In the genomic region with DNA sequence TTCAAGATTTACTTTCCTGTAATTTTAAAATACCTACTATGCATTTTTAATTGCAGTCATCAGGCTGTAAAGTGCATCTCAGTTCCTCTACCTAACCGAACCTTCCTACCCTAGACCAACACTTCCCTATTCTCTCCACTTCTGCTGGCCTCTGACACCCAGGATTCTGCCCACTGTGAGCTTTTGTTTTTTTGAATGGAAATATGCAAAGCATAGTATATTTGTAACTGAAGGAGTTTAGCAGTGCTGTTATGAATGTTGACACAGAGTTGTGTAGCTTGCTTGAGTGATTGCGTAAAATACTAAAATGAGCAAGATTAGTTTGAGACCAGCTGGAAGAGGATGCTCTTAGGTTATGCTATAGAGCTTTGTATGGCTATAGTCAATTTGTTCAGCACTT, we compare ENCODE assay signal across 36 mouse cellular contexts. TPM values are rescaled to one million over a fixed set of nuclear protein-coding genes. Genes with fewer than 3 reads are reported as not detected.
DNase-seq lines count a peak whose midpoint lies in the region; ATAC-seq and TF ChIP-seq lines count a peak whose summit lies in the region.
"Had no signal": no experiment of that assay in that cellular context is flagged by ENCODE, and none has a peak within 500 bp of the region (broad histone marks: within the 10 kb centered on the region; RNA-seq: fewer than 3 reads in every experiment).

No protein-coding gene starts in this region.

- dilution Hi-C loops in CH12.LX (cut with MboI; ENCODE audit: extremely low pct_ligation_motif_present, extremely low pct_unique_long_range_greater_than_20kb, low sequenced_read_pairs): no loop called here

- H3K36me3 ChIP-seq in lung, postnatal 0 days (ENCODE audit: insufficient read depth, low read length): peaks cover 12% of the 10 kb centered on the region; the same call in 1 of the 2 replicates
- peaks cover 3 to 22% of the 10 kb centered on the region in 2 experiments for H3K36me3 ChIP-seq in CH12.LX (replicated peaks in 1 of 2; ENCODE audit: control insufficient read depth in 1 of 2, insufficient read depth in 1 of 2, low read length in 1 of 2)

- H3K4me1 ChIP-seq in lung, postnatal 0 days (ENCODE audit: insufficient read depth, low read depth, low read length): no peaks in the 10 kb centered on the region
- H3K4me1 ChIP-seq in lung, adult 2 months (ENCODE audit: control insufficient read depth, insufficient read depth, low read length): no peaks in the 10 kb centered on the region
- H3K4me1 ChIP-seq in CH12.LX (ENCODE audit: control insufficient read depth in 1 of 2, insufficient read depth in 2 of 2): peaks cover 0 to 35% of the 10 kb centered on the region in 2 experiments; a peak in 3 of 4 replicates
- H3K4me1 ChIP-seq: embryonic facial prominence, embryonic 13.5 days; forebrain, embryonic 10.5 days; forebrain, embryonic 15.5 days; hindbrain, embryonic 10.5 days; limb, embryonic 13.5 days; lung, embryonic 15.5 days; neural tube, embryonic 12.5 days; stomach, embryonic 15.5 days had no signal

- no peak for TF ChIP-seq EP300 in lung, postnatal 0 days (IDR thresholded peaks at IDR 0.05)
- TF ChIP-seq EP300 in CH12.LX (IDR thresholded peaks at IDR 0.05; ENCODE audit: low read length): peak; percentile 89

- no peaks in the 10 kb centered on the region for H3K27me3 ChIP-seq in lung, postnatal 0 days (replicated peaks; ENCODE audit: insufficient read depth, low read length)
- no peaks in the 10 kb centered on the region for H3K27me3 ChIP-seq in CH12.LX (replicated peaks)
- H3K27me3 ChIP-seq: embryonic facial prominence, embryonic 13.5 days; forebrain, embryonic 15.5 days; limb, embryonic 13.5 days; lung, embryonic 15.5 days; neural tube, embryonic 12.5 days; stomach, embryonic 15.5 days had no signal

- no peaks in the 10 kb centered on the region for H3K9me3 ChIP-seq in lung, postnatal 0 days (ENCODE audit: low read length)
- H3K9me3 ChIP-seq in CH12.LX (replicated peaks; ENCODE audit: low read length): no peaks in the 10 kb centered on the region
- H3K9me3 ChIP-seq: embryonic facial prominence, embryonic 13.5 days; forebrain, embryonic 10.5 days; forebrain, embryonic 15.5 days; hindbrain, embryonic 10.5 days; limb, embryonic 13.5 days; lung, embryonic 15.5 days; neural tube, embryonic 12.5 days; stomach, embryonic 15.5 days had no signal

- no peak overlapping the region for H3K4me2 ChIP-seq in lung, postnatal 0 days (replicated peaks; ENCODE audit: low read depth, low read length)
- peak overlapping the region; percentile 29; the same call in 1 of the 2 replicates for H3K4me2 ChIP-seq in CH12.LX (ENCODE audit: insufficient read depth, low read depth, poor library complexity, severe bottlenecking)
- H3K4me2 ChIP-seq: embryonic facial prominence, embryonic 13.5 days; forebrain, embryonic 15.5 days; limb, embryonic 13.5 days; lung, embryonic 15.5 days; midbrain, embryonic 11.5 days; neural tube, embryonic 12.5 days; stomach, embryonic 15.5 days had no signal

- WGBS in lung, postnatal 0 days: 72% methylated on average over 2 of the region's 2 CpGs
- 74% methylated on average over 2 of the region's 2 CpGs for WGBS in lung, adult 2 months

- H3K9ac ChIP-seq in lung, postnatal 0 days (replicated peaks; ENCODE audit: low read depth): no peak overlapping the region
- no peak overlapping the region for H3K9ac ChIP-seq in CH12.LX (ENCODE audit: insufficient read depth, low read depth)
- H3K9ac ChIP-seq: embryonic facial prominence, embryonic 13.5 days; forebrain, embryonic 15.5 days; limb, embryonic 13.5 days; liver, embryonic 14.5 days; lung, embryonic 15.5 days; neural tube, embryonic 12.5 days; stomach, embryonic 15.5 days had no signal

- 0 out of 2 replicates have a peak, but pooled peaks cover 5% of the 10 kb centered on the region for H3K79me2 ChIP-seq in CH12.LX (replicated peaks; ENCODE audit: control insufficient read depth, extremely low read depth, insufficient read depth, poor library complexity, severe bottlenecking)

- ATAC-seq in lung, postnatal 0 days: no peak
- peak; percentile 87 for ATAC-seq in megakaryocyte, adult 5-6 weeks (ENCODE audit: poor library complexity, severe bottlenecking)
- ATAC-seq: forebrain, embryonic 15.5 days; hindbrain, embryonic 16.5 days; midbrain, embryonic 16.5 days had no signal

- no peak for TF ChIP-seq RAD21 in CH12.LX (IDR thresholded peaks at IDR 0.05; ENCODE audit: low read depth, low read length)

- no peak overlapping the region for H3K4me3 ChIP-seq in lung, postnatal 0 days (ENCODE audit: low read depth, low read length)
- no peak overlapping the region for H3K4me3 ChIP-seq in lung, adult 2 months (replicated peaks; ENCODE audit: extremely low read depth, low read depth, low read length)
- no peak overlapping the region for H3K4me3 ChIP-seq in CH12.LX (replicated peaks in 1 of 3; ENCODE audit: low read depth in 2 of 3, low read length in 2 of 3, poor library complexity in 1 of 3)
- H3K4me3 ChIP-seq: embryonic facial prominence, embryonic 13.5 days; forebrain, embryonic 10.5 days; forebrain, embryonic 15.5 days; gastrocnemius, adult 2 months; hindbrain, embryonic 10.5 days; layer of hippocampus, adult 2 months; left cerebral cortex, adult 2 months; limb, embryonic 13.5 days; lung, embryonic 15.5 days; myocyte; neural tube, embryonic 12.5 days; stomach, embryonic 15.5 days had no signal

- no peak for TF ChIP-seq CTCF in lung, postnatal 0 days (IDR thresholded peaks at IDR 0.05)
- TF ChIP-seq CTCF in lung, adult 2 months (IDR thresholded peaks at IDR 0.05; ENCODE audit: insufficient read depth, low read length): no peak
- no peak for TF ChIP-seq CTCF in CH12.LX (conservative IDR thresholded peaks at IDR 0.05 in 1 of 2, IDR thresholded peaks at IDR 0.05 in 1 of 2; ENCODE audit: low read depth in 2 of 2, low read length in 2 of 2)

- no peak for TF ChIP-seq POLR2A in lung, adult 2 months (IDR thresholded peaks at IDR 0.05; ENCODE audit: borderline replicate concordance, extremely low read depth, low read depth, low read length)
- no peak for TF ChIP-seq POLR2A in CH12.LX (IDR thresholded peaks at IDR 0.05; ENCODE audit: low read depth, low read length)

- peak; percentile 29 for DNase-seq in lung, postnatal 0 days (ENCODE audit: low spot score)
- no peak for DNase-seq in lung, adult 2 months
- DNase-seq in CH12.LX (ENCODE audit: extremely low read depth): peak; percentile 81
- no peak for DNase-seq in kidney, adult 11 months
- DNase-seq in gastrocnemius, adult 18-20 months (ENCODE audit: low spot score): no peak
- no peak for DNase-seq in urinary bladder, postnatal 36 days (ENCODE audit: low spot score in 2 of 2)
- DNase-seq: adrenal gland, adult 8-10 months; cerebellum, adult 8-10 months; cerebellum, postnatal 36 days; embryo, embryonic 11 days; gastrocnemius, adult 2 months; heart, postnatal 14 days; kidney, adult 2 months; kidney, postnatal 36 days; right cerebral cortex, postnatal 4 days had no signal

- in situ Hi-C loops in CH12.LX (cut with MboI; ENCODE audit: low pct_ligation_motif_present, low pct_unique_long_range_greater_than_20kb, low sequenced_read_pairs): no loop called here

- no peak overlapping the region for H3K27ac ChIP-seq in lung, postnatal 0 days (ENCODE audit: low read length)
- peak overlapping the region; percentile 64; the same call in 1 of the 2 replicates for H3K27ac ChIP-seq in CH12.LX (ENCODE audit: insufficient read depth, low read depth)
- H3K27ac ChIP-seq: embryonic facial prominence, embryonic 13.5 days; forebrain, embryonic 10.5 days; forebrain, embryonic 15.5 days; gastrocnemius, adult 2 months; hindbrain, embryonic 10.5 days; layer of hippocampus, adult 2 months; left cerebral cortex, adult 2 months; limb, embryonic 13.5 days; liver, embryonic 14.5 days; lung, embryonic 15.5 days; neural tube, embryonic 12.5 days; stomach, embryonic 15.5 days had no signal

TF ChIP-seq in CH12.LX, 34 proteins besides CTCF, POLR2A, EP300 and RAD21 (continues in another document):
- TF ChIP-seq ELF1 (IDR thresholded peaks at IDR 0.05; ENCODE audit: low read depth, low read length) (peak; percentile 43), TBP (conservative IDR thresholded peaks at IDR 0.05; ENCODE audit: low read depth, low read length) (0 out of 2 replicates have a peak, but pooled peaks have one; percentile 47), MEF2A (IDR thresholded peaks at IDR 0.05; ENCODE audit: borderline replicate concordance, low read depth, low read length) (peak; percentile 88), JUN (IDR thresholded peaks at IDR 0.05; ENCODE audit: insufficient read depth, low read depth, low read length) (peak; percentile 42), TCF12 (IDR thresholded peaks at IDR 0.05; ENCODE audit: low read depth, low read length) (peak; percentile 17; the same call in 1 of the 2 replicates), IRF4 (IDR thresholded peaks at IDR 0.05; ENCODE audit: low read depth, low read length) (peak; percentile 90), MYC (IDR thresholded peaks at IDR 0.05; ENCODE audit: low read depth, low read length) (no peak), ZKSCAN1 (IDR thresholded peaks at IDR 0.05; ENCODE audit: borderline replicate concordance, low read depth, low read length) (peak; percentile 45; the same call in 1 of the 2 replicates), PAX5 (IDR thresholded peaks at IDR 0.05; ENCODE audit: low read length) (no peak)

RNA-seq across cellular contexts. Expression of a gene that starts 41.2 kb away (rescaled TPM):
- polyA plus RNA-seq in lung, postnatal 0 days (2015; fragmentation: Nextera tagmentation; extraction: Ambion mirVana): 6.4 and 6.9 TPM in 2 replicates
- polyA plus RNA-seq in lung, adult 2 months (2012; rRNA removed): 5.6 and 8.1 TPM in 2 replicates
- total RNA-seq in CH12.LX (2012; rRNA removed) (14.5 and 14.8 TPM in 2 replicates), CH12.LX (2014; rRNA removed) (25.5 and 26.7 TPM in 2 replicates)
- 12.6 and 14.5 TPM in 2 replicates for polyA plus RNA-seq in CH12.LX (2012; ENCODE audit: insufficient read length, low read depth)
- total RNA-seq in megakaryocyte, adult 5-6 weeks (2015): 30.0 and 31.5 TPM in 2 replicates
- total RNA-seq in megakaryocyte, adult 5-6 weeks (2017): 40.2 and 46.2 TPM in 2 replicates
- 1 to 10 TPM; 5.1 to 5.5 TPM for total RNA-seq in gastrocnemius, adult 18-20 months (2021)

RNA-seq across cellular contexts. Expression of a gene that starts 41.4 kb away (rescaled TPM):
- polyA plus RNA-seq in lung, postnatal 0 days (2015; fragmentation: Nextera tagmentation; extraction: Ambion mirVana): 141 and 143 TPM in 2 replicates
- 18.3 and 32.7 TPM in 2 replicates for polyA plus RNA-seq in lung, adult 2 months (2012; rRNA removed)
- total RNA-seq in CH12.LX (2012; rRNA removed) (8.1 and 9.3 TPM in 2 replicates), CH12.LX (2014; rRNA removed) (20.6 and 23.4 TPM in 2 replicates)
- 11.1 and 11.2 TPM in 2 replicates for polyA plus RNA-seq in CH12.LX (2012; ENCODE audit: insufficient read length, low read depth)
- total RNA-seq in megakaryocyte, adult 5-6 weeks (2015): 196 and 202 TPM in 2 replicates
- 354 and 378 TPM in 2 replicates for total RNA-seq in megakaryocyte, adult 5-6 weeks (2017)
- 10 to 100 TPM; 13.4 to 19.4 TPM for total RNA-seq in gastrocnemius, adult 18-20 months (2021)

RNA-seq across cellular contexts. Expression of a gene that starts 54.2 kb away (rescaled TPM):
- polyA plus RNA-seq in lung, postnatal 0 days (2015; fragmentation: Nextera tagmentation; extraction: Ambion mirVana): not detected in 2 replicates
- polyA plus RNA-seq in lung, adult 2 months (2012; rRNA removed): not detected in 2 replicates
- total RNA-seq in CH12.LX (2012; rRNA removed): not detected in 2 replicates
- not detected in 2 replicates for total RNA-seq in CH12.LX (2014; rRNA removed)
- polyA plus RNA-seq in CH12.LX (2012; ENCODE audit: insufficient read length, low read depth): not detected in 2 replicates
- total RNA-seq in megakaryocyte, adult 5-6 weeks (2015): not detected in 2 replicates
- not detected in 2 replicates for total RNA-seq in megakaryocyte, adult 5-6 weeks (2017)
- not detected for total RNA-seq in gastrocnemius, adult 18-20 months (2021)
- total RNA-seq: adrenal gland, adult 8-10 months; adrenal gland, postnatal 4 days; gastrocnemius, adult 2 months; heart, postnatal 14 days had no signal
- polyA plus RNA-seq: heart, embryonic 14.5 days; intestine, embryonic 14.5 days; kidney, embryonic 16.5 days; liver, embryonic 14.5 days; lung, embryonic 15.5 days; midbrain, embryonic 11.5 days; spleen, adult 2 months; stomach, embryonic 15.5 days had no signal

Comparison
In these comparisons a context has a peak if more than half of its experiments do, and no peak if none do; other contexts are left out.
1. DNase-seq: peak in lung, postnatal 0 days (single experiment) and CH12.LX (single experiment); none in lung, adult 2 months (single experiment), kidney, adult 11 months (single experiment), gastrocnemius, adult 18-20 months (single experiment) and urinary bladder, postnatal 36 days (0 of 2).
2. RNA of a gene that starts 41.4 kb away (total RNA-seq): 196 to 378 TPM in megakaryocyte, adult 5-6 weeks; 8.1 to 23.4 TPM in CH12.LX and 13.4 to 19.4 TPM in gastrocnemius, adult 18-20 months; every median in the first group is over 4 times any median in the second.